Mouse (Mus musculus): Measurements from ENCODE around the gene Olfr466. TPM values are rescaled to one million over a fixed set of nuclear protein-coding genes. Genes with fewer than 3 reads are reported as not detected.

Gene Olfr466
- not detected for total RNA-seq (2021)

DNA sequence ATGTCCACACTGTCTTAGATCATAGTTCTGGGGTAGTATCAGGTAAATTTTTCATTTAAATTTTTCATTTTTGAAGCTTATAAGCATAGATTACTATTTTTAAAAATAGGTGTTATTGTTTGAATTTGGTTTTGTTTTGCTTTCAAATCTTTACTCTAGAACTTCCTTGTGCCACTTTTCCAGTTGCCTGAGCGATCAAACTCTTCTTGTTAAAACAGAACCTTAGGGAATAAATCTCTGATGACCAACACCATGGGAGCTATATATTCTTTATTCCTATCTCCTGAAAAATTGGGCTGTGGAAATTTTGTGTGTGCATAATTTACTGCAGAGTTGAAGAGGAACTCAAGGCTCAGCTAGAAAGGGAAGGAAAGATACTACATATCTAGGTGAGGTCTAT, at the start of gene Olfr466:
Olfr466 (plus strand) TSS at position 301 of the 400 bp plus-strand sequence.
- no peak for DNase-seq

DNA sequence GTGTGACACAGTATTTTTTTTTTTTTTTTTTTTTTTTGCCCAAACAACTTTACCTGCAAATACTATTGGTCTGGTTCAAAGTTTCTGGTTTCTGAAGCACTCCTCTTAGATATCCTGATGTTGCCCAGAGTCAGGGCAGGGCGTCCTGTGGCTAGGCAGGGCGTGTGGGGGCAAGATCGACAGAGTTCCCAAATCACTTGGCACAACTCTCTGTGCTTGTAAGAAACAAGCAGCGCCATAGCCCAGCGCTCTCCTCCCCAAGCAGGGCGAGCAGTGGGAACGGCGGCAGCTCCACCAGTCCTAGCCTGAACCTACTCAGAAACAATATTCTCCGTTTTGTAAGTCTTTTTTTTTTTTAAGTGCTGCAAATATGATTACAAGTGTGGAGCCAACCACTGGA, 49.4 kb upstream of the Olfr466 start:
- DNase-seq = no peak

- DNase-seq = no peak
Observed at GRCm38 (mm10) chr13:65101232-65101631, 48.8 kb upstream of the Olfr466 start.

- DNase-seq = peak; percentile 10
Observed at GRCm38 (mm10) chr13:65111961-65112360, 38.1 kb upstream of the Olfr466 start.

DNA sequence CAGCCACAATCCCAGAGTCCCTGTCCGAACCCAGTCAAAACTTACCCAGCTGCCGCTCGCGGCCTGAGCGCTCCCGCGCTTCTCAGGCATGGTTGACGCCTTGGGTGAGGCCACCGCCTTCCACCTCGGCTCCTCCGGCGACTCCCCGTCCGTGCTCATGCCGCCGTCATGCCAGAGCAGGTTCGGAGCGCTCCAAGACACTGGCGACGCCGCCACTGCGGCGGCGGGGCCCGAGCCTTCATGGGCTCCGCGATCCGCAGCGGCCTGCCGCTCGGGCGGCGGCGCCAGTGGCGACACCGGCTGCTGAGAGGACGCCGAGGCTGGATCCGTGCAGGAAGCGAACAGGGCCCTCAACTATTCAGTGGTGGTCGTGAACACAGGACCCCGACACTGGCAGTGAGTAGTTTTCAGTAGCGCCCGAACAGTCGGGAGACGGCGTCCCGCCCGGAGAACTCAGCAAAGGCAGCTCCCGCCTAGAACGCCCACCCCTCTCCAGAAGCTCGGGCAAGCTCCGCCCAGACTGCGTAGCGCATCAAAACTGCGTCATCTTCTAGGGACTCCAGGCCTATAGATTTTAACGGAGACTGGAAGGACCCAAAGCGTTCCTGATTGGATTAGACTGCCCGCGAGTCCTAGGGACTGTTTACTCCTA, 37.5 kb upstream of the Olfr466 start, which contains the start of gene Mfsd14b:
Mfsd14b (minus strand) TSS at position 517 of the 652 bp plus-strand sequence.
- DNase-seq = peak; percentile 91

DNA sequence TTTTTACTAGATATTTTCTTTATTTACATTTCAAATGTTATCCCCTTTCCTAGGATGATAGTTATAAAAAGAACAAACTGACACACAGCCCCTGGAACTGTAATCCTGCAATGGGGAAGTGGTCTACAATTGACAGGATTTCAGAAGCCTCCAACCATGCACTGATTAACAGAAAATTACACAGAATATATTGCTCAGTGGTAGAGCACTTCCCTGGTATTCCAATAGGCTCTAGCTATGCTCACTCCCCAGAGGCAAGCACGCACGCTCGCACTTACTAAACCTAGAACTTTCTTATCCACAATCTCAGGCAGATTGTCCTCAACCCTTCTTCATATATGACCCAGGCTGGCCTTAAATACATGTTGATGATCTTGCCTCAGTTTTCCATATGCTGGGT, 36.8 kb upstream of the Olfr466 start:
- no peak for DNase-seq

- DNase-seq = no peak
Observed at GRCm38 (mm10) chr13:65120984-65121383, 29.1 kb upstream of the Olfr466 start.

- no peak for DNase-seq
Observed at GRCm38 (mm10) chr13:65122111-65122510, 27.9 kb upstream of the Olfr466 start.

- no peak for DNase-seq
Observed at GRCm38 (mm10) chr13:65127063-65127847, 22.8 kb upstream of the Olfr466 start.

- DNase-seq = no peak
Observed at GRCm38 (mm10) chr13:65137789-65138188, 12.3 kb upstream of the Olfr466 start, which contains the start of gene Olfr465-ps1. Gene Olfr465-ps1 (plus strand): TSS chr13:65138089.

- DNase-seq = no peak
Observed at GRCm38 (mm10) chr13:65174102-65174501, 24.1 kb downstream of the Olfr466 start.

DNA sequence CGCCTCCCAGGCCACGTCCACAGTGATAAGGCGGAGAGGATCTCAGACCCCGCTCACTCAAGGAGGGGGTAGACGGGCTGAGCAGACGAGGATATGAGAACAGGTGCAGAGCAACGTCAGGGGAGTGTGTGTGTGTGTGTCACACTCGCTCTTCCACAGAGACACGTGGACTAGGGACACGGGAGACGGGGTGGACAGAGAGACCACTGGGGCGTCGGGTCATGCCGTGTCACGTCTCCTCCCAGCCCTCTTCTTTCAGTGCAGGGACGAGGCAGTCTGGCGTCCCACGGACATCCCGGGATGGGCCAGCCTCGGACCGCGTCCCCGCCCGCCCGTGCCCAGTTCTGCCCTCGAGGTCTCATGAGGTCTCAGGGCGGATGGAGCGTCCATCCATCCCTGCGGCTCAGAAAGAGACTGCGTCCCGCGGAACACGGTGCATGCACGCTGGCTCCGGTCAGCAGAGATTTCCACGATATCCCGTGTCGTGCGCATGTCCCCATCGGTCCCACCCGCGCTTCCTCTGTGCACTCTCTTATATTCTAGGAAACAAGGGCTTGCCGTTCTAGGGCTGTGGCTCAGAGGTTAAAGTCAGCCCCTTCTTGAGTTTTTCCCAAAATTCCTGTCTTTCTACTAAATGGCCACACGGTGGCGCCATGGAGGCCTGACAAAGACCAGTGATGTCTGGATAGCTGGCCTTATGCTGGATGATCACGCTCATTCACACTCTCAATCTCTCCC, 25.9 kb downstream of the Olfr466 start:
- DNase-seq = peak; percentile 29

DNA sequence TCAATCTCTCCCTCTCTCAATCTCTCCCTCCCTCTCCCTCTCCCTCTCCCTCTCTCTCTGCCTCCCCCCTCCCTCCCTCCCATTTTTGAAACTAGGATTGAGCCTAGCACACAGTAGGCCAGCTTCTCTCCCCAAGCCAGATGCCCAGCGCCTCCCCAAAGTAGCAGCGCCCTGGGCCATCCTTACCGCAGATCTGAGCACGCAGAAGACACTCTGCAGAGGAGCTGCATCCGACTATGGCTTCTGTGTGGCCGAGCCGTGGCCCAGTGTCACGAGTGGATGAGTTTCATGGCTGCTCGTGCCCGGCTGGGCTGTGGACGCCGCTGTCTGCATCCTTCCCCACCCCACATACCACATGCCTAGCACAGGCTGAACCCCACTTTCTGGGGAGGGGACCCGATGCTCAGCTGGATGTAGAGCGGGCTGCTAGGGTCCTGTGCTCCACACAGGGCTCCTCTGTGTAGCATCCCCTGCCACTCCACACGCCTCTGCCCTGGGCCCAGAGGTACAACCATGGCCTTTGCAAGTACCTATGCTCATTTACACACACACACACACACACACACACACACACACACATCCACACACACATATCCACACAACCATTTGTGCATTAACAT, 26.5 kb downstream of the Olfr466 start:
- no peak for DNase-seq

GRCm38 (mm10) chr13:65200667-65201066, 50.6 kb downstream of the Olfr466 start:
- no peak for DNase-seq

Other genes with a start within 250 kb of the Olfr466 start
- under 1 TPM in 1 of 2 experiments, not detected in 1; 0.05 TPM for gene Cntnap3, start 246.3 kb upstream of the Olfr466 start, total RNA-seq (2021)
- not detected for gene Spata31, start 232.8 kb upstream of the Olfr466 start, total RNA-seq (2021)
- gene Spata31d1c, start 117.2 kb upstream of the Olfr466 start, total RNA-seq (2021) = not detected
- not detected for gene Prss47, start 97.5 kb upstream of the Olfr466 start, total RNA-seq (2021)
- 10 to 100 TPM; 26.0 to 28.5 TPM for gene Mfsd14b, start 37.3 kb upstream of the Olfr466 start, total RNA-seq (2021)
- gene Olfr465-ps1, start 12.2 kb upstream of the Olfr466 start, total RNA-seq (2021) = not detected
- gene Nlrp4f, start 55.7 kb downstream of the Olfr466 start, total RNA-seq (2021) = not detected
- gene Gm10775, start 109.3 kb downstream of the Olfr466 start, total RNA-seq (2021) = not detected
- gene Zfp369, start 128.6 kb downstream of the Olfr466 start, total RNA-seq (2021) = 10 to 100 TPM; 30.5 to 32.9 TPM